Mouse (Mus musculus): Measurements from ENCODE around the gene Fam163a. TPM values are rescaled to one million over a fixed set of nuclear protein-coding genes. Genes with fewer than 3 reads are reported as not detected.

Gene Fam163a
- polyA plus RNA-seq, 1 experiment: 0.02 TPM

DNA sequence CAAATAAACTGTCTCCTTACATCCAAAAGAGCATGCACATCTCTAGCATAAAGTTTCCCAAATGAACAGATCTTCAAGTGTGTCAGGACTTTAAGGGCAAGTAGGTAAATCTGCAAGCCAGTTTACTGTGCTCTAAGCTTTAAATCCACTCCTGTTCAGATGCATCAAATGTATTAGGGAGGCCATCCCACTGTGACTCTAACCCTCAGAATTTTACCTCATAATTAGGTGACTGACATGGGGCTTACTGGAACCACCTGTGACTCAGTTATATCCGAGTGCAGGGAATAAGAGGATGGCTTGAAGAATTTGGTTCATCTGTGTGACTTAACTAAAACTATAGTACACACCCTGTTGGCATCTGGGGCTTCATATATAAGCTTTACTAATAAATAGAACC is 170.2 kb downstream of the Fam163a start:
- peak overlapping the region; percentile 70 for H3K27ac ChIP-seq (ENCODE audit: control insufficient read depth, insufficient read depth, low read depth, low read length)
- no peaks in the 10 kb centered on the region for H3K4me1 ChIP-seq (ENCODE audit: control insufficient read depth, insufficient read depth, low read length)
- H3K27me3 ChIP-seq (ENCODE audit: control insufficient read depth, insufficient read depth, low read length): no peaks in the 10 kb centered on the region
- H3K4me3 ChIP-seq (ENCODE audit: control insufficient read depth, low read depth, low read length): peak overlapping the region; percentile 90; the same call in 1 of the 2 replicates
- TF ChIP-seq CTCF (IDR thresholded peaks at IDR 0.05; ENCODE audit: control insufficient read depth, insufficient read depth, insufficient replicate concordance, low read depth, low read length) (no peak), POLR2A (IDR thresholded peaks at IDR 0.05; ENCODE audit: control insufficient read depth, low read depth, low read length) (no peak)
- no peaks in the 10 kb centered on the region; the same call in none of the 2 replicates for H3K36me3 ChIP-seq (ENCODE audit: control insufficient read depth, insufficient read depth, low read length)

DNA sequence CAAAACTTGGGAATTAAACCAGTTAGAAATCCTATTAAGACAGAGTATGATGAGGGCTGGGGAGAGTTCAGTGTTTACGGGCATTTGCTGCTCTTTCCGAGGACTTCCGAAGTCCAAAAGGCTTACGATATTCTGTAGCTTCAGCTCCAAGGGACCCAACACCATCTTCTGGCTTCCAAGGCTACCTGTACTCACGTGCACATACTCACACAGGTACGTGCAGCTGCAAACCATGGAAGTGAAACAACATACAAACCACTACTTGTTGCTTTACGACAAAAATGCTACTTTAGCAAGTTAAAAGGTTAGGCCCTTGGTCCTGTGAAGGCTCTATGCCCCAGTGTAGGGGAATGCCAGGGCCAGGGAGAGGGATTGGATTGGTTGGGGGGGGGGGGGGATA is 170.9 kb downstream of the Fam163a start:
- Histone ChIP-seq H3K36me3 (ENCODE audit: control insufficient read depth, insufficient read depth, low read length) (no peaks in the 10 kb centered on the region; the same call in none of the 2 replicates), H3K4me1 (ENCODE audit: control insufficient read depth, insufficient read depth, low read length) (no peaks in the 10 kb centered on the region), H3K27me3 (ENCODE audit: control insufficient read depth, insufficient read depth, low read length) (no peaks in the 10 kb centered on the region), H3K27ac (ENCODE audit: control insufficient read depth, insufficient read depth, low read depth, low read length) (no peak overlapping the region; the same call in 1 of the 2 replicates), H3K4me3 (ENCODE audit: control insufficient read depth, low read depth, low read length) (peak overlapping the region; percentile 74)
- TF ChIP-seq CTCF (IDR thresholded peaks at IDR 0.05; ENCODE audit: control insufficient read depth, insufficient read depth, insufficient replicate concordance, low read depth, low read length): no peak
- TF ChIP-seq POLR2A (IDR thresholded peaks at IDR 0.05; ENCODE audit: control insufficient read depth, low read depth, low read length): no peak

DNA sequence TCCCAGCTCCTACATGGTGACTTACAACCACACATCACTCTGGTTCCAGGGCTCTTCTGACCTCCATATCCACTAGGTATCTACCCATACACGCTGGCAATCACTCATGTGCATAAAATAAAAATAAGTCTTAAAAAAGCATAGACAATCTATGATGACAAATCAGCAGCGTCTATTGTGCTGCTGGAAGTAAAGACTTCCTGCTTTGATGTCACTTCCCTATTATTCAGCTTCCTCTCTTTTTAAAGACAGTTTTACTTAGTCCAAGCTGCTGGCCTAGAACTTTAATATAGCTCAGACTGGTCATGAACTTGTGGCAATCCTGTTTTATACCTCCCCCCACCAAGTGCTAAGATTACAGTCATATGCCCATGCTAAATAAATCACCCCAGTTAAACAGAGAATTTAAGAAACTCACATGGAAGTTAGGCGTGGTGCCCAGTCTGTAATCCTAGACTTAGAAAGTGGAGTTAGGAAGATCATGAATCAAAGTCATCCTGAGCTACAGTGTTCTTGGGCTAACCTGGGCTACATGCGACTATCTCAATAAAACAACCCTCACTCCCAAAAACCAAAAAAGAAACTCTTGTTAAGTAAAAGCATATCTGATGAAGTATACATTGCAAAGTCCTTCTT is 176.4 kb downstream of the Fam163a start:
- Histone ChIP-seq H3K4me1 (ENCODE audit: control insufficient read depth, insufficient read depth, low read length) (no peaks in the 10 kb centered on the region), H3K4me3 (ENCODE audit: control insufficient read depth, low read depth, low read length) (no peak overlapping the region), H3K27ac (ENCODE audit: control insufficient read depth, insufficient read depth, low read depth, low read length) (no peak overlapping the region), H3K27me3 (ENCODE audit: control insufficient read depth, insufficient read depth, low read length) (no peaks in the 10 kb centered on the region), H3K36me3 (ENCODE audit: control insufficient read depth, insufficient read depth, low read length) (no peaks in the 10 kb centered on the region; the same call in none of the 2 replicates)
- no peak for TF ChIP-seq CTCF (IDR thresholded peaks at IDR 0.05; ENCODE audit: control insufficient read depth, insufficient read depth, insufficient replicate concordance, low read depth, low read length)
- TF ChIP-seq POLR2A (IDR thresholded peaks at IDR 0.05; ENCODE audit: control insufficient read depth, low read depth, low read length): no peak

DNA sequence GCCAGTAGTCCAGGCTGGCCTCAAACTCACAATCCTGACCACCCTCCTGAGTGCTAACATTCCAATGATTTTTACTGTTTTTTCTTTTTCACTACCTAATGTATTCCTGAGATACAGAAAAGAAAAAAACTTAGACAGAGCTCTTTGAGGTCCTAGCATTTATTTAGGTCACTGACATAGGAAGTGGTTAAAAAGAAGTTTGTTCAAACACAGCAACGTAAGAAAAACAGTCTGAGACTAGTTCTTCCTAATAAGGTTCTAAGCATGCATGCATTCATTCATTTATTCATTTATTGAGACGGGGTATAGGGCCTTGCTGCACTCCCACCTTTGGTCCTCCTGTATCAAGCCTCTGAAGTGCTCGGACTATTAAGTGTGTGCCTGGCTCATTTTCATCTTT is 177.0 kb downstream of the Fam163a start:
- no peaks in the 10 kb centered on the region for H3K4me1 ChIP-seq (ENCODE audit: control insufficient read depth, insufficient read depth, low read length)
- no peaks in the 10 kb centered on the region for H3K27me3 ChIP-seq (ENCODE audit: control insufficient read depth, insufficient read depth, low read length)
- H3K27ac ChIP-seq (ENCODE audit: control insufficient read depth, insufficient read depth, low read depth, low read length): no peak overlapping the region
- H3K36me3 ChIP-seq (ENCODE audit: control insufficient read depth, insufficient read depth, low read length): no peaks in the 10 kb centered on the region; the same call in none of the 2 replicates
- no peak overlapping the region for H3K4me3 ChIP-seq (ENCODE audit: control insufficient read depth, low read depth, low read length)
- TF ChIP-seq POLR2A (IDR thresholded peaks at IDR 0.05; ENCODE audit: control insufficient read depth, low read depth, low read length) (no peak), CTCF (IDR thresholded peaks at IDR 0.05; ENCODE audit: control insufficient read depth, insufficient read depth, insufficient replicate concordance, low read depth, low read length) (no peak)

Other genes starting within 250 kb of the Fam163a start
- gene Cep350, start 231.8 kb downstream of the Fam163a start, polyA plus RNA-seq (2012; rRNA removed): 36.7 and 43.6 TPM in 2 replicates
- 55.4 and 59.8 TPM in 2 replicates for gene Tor1aip2, start 169.6 kb downstream of the Fam163a start, polyA plus RNA-seq (2012; rRNA removed)
- gene Tor1aip1, start 168.5 kb downstream of the Fam163a start, polyA plus RNA-seq (2012; rRNA removed): 223 and 268 TPM in 2 replicates
- gene Tdrd5, start 98.6 kb upstream of the Fam163a start, polyA plus RNA-seq (2012; rRNA removed): 24.9 and 26.3 TPM in 2 replicates
- gene Nphs2, start 105.7 kb upstream of the Fam163a start, polyA plus RNA-seq (2012; rRNA removed): 0.21 and 0.23 TPM in 2 replicates
- gene Gm2000, start 161.0 kb upstream of the Fam163a start, polyA plus RNA-seq (2012; rRNA removed): 6.9 and 7.6 TPM in 2 replicates
- 151 and 198 TPM in 2 replicates for gene Axdnd1, start 216.1 kb upstream of the Fam163a start, polyA plus RNA-seq (2012; rRNA removed)